Mouse (Mus musculus) ES-Bruce4 (cell line): ENCODE measurements around the gene Ranbp17.

ENCODE experiments used
- CTCF ChIP-seq: IDR thresholded peaks from one replicate; pipeline ENCODE4 v1.8.1; 2011; ENCODE audit warnings: low read depth, low read length
- POLR2A ChIP-seq: IDR thresholded peaks from one replicate; pipeline ENCODE4 v1.8.1; 2011; ENCODE audit warnings: low read length; ENCODE audit not compliant: insufficient read depth

- no peak for TF ChIP-seq CTCF
- no peak for TF ChIP-seq POLR2A
Observed at GRCm38 (mm10) chr11:33278571-33278970, 235.0 kb downstream of the Ranbp17 start.
